Mouse (Mus musculus) megakaryocyte-erythroid progenitor cell, adult 5-6 weeks (primary cell): Measurements from ENCODE around the gene Mllt3. TPM values are rescaled to one million over a fixed set of nuclear protein-coding genes. Genes with fewer than 3 reads are reported as not detected.

Experiments used
- ATAC-seq: replicated peaks from 2 replicates; pipeline ENCODE4 v1.8.0; 2016; ENCODE audit warnings: mild to moderate bottlenecking, inconsistent platforms; ENCODE audit not compliant: severe bottlenecking, poor library complexity, low FRiP score, low TSS enrichment
- total RNA-seq, 2 experiments: library from RNA; stranded (forward) in 1 of 2; stranded (reverse) in 1 of 2; fragments of 200-1000, 215-1000 nt in 1 of 2; fragments of >200 nt in 1 of 2; fragmentation: Nextera tagmentation in 1 of 2; gene quantifications; 2 replicates each; pipeline ENCODE4 v1.2.3; 2014 to 2017

Gene Mllt3
- total RNA-seq, 2 experiments from 2014 or later = 74.7 to 125 TPM

DNA sequence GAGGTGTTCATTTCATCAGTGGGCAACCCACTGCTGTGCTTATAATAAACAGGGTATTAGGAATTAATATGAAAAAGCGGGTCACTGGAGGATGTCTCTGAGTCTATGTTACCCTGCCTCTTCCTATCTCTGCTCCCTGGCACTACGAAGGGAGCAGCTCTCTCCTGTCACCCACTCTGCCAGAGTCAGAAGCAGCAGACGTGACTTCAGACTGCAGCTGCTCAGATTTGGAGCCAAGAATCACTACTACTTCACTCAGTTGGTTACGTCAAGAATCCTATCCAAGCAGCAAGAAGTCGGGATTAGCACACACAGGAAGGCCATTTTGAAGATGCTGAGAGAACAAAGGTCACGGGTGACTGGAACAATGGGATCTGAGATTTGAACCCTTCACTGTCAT, 71.3 kb downstream of the Mllt3 start:
- no peak for ATAC-seq

DNA sequence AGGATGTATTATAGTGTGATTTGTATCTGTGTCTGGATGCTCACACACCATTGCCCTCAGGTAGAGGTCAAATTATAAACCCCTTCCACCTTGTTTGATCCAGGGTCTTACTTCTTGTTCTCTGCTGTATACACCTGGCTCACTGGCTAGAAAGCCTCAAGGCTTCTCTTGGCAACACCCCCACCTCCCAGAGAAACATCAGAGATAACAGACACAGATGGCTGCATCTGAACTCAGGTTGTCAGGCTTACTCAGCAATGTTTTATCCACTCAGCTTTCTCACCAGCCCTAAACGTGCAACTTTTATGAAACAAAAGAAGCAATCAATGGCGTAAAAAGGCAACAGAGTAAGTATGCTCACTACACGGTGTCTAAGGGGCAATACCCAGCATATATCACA, 75.3 kb downstream of the Mllt3 start:
- peak; percentile 56; the same call in 1 of the 2 replicates for ATAC-seq

DNA sequence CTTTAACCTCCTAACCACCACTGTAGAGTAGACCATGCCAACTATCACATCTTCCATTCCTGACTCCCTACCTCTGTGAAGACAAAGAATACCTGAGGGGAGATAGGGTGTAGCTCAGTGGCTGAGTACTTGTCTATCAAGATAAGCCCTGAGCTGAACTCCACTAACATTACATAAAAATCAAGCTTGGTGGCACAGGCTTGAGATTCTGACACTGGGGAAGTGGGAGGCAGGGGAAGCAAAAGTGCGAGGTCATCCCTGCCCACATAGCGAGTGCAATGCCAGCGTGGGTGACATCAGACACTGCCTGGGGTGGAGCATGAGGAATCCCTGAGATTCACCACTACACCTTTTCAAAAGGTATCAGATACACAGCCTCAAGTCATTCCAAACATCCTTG, 76.0 kb downstream of the Mllt3 start:
- ATAC-seq = 0 out of 2 replicates have a peak, but pooled peaks have one; percentile 27

DNA sequence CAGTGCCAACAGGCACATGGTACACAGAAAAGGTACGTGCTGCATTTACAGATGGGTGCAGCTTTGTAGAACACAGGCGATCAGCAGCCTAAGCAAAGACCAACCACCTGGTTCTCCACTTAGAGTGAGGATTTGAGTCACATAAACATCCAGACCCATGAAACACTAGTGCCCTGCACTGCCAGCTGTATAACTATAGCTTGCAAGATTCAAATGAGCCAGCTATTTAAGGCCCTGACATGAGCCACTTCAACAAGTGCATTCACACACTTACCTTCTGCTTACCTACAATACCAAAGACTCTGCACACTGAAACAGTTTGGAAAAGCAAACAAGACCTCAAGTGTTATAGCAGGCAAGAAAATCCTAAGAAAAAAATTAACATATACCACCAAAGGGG, 78.0 kb downstream of the Mllt3 start:
- no peak for ATAC-seq

DNA sequence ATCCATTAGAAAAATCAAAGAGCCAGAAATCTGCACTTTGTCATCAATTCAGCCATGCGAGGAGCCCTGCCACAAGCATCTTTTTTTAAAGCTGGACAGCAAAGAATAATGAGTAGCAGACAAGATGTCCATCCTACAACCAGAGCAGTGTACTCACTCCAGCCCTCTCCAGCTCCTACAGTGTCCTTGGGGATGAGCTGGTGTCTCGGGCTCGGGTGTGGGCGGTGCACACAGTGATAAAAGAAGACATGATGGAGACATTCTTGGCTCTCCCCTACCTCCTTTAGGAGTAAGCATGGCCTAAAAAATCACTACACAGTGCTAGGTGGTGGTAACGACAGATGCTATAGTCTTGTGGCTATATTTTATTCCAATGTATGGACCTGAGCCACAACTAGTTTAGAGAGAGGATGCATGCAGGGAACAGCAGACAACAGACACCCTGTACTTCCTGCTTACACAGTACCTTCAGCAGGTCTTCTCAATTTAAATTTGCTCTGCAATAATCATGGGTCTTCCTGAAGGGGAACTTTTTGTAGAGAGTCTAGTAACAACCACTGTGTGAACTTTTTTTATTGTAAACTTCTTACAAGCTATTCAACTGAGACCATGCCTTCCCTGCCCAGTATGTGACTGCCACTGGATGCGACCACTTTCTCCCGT, 78.6 kb downstream of the Mllt3 start:
- no peak for ATAC-seq

DNA sequence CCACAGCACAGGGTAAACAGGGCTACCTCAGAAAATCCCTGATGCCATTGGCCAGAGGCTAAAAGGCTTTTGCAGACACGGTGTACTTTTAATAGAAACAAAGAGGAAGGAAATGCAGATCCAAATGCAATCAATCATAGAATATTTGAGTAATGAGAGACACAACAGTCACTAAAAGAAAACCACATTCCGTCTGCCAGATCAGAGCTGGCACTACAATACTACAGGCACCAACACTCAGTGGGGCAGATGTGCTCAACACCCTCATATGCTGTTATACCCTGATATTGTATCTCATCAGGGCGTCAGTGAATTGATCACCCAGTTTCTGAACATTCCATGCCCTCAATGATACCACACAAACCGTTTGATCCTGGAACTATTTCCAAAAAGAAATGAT, 79.4 kb downstream of the Mllt3 start:
- ATAC-seq = no peak

DNA sequence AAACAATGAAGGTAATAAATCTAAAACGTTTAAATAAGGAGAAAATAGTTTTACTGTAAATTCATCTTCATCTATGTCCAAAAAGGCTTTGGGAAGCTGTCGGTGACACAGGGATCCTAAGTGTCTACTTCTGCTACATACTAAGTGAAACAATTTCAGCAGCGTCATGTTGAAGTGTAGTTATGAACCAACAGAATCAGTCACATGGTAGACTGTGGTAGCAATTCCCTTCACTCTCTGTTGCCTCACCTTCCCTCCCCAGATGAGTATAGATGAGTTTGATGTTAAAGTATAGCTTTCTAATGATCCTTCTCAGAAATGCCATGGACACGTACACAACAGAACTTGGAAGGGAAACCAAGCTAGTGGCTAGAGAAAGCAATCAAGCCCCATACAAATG, 79.9 kb downstream of the Mllt3 start:
- ATAC-seq = no peak

DNA sequence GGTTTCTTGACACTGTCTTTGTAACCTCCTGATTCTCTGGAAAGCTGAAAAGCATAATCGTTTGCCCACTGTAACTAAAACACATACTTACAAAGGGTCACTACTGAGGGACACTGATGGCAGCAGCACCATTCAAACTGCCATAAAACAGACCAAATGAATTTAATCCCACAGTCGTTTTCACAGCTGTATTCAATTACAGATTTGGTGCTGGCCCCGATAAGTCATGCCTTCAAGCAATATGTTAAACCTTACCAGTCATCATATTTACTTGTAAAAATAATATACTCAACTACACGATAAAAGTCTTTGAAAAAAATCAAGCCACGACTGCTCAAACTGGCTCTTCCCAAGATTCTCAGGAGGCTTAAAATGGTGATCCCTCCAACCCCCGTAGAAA, 83.7 kb downstream of the Mllt3 start:
- ATAC-seq = no peak

DNA sequence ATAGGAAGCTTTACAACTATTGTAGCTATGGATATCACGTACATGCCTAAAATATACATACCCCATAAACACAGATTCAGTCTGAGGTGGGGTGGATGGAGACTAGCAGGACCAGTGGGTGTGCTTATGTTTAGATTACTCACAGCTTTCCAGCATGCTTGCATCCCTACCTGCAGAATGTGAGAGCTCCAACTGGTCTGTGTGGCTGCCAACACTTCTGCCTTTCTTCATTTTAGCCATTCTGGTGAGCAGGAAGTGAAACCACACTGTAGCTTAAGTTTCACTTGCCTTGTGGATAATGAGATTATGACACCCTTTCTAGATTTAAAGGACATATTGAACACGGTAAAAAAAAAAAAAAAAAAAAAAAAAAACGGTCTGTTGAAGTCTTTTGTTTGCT, 88.8 kb downstream of the Mllt3 start:
- no peak for ATAC-seq

DNA sequence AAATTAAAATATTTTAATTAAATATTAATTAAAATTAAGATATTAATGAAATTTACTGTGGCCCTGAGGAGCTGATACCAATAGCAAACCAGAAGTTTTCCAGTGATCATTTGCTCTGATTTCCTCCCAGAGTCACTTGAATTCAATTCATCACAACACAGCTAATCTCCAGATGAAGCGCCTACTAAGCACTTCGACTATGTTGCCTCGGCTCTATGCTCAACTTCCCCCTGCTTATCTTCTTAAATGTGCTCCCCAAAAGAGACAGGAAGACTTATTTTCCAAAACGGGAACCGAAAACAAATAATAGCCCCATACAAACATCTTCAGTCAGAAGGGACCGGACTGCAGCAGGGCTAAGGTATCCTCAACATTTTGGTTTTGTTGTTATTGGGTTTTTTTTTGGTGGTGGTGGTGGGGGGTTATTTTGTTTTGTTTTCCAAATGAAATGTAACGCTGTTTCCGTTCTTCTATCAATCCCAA, 90.2 kb downstream of the Mllt3 start:
- ATAC-seq = no peak

DNA sequence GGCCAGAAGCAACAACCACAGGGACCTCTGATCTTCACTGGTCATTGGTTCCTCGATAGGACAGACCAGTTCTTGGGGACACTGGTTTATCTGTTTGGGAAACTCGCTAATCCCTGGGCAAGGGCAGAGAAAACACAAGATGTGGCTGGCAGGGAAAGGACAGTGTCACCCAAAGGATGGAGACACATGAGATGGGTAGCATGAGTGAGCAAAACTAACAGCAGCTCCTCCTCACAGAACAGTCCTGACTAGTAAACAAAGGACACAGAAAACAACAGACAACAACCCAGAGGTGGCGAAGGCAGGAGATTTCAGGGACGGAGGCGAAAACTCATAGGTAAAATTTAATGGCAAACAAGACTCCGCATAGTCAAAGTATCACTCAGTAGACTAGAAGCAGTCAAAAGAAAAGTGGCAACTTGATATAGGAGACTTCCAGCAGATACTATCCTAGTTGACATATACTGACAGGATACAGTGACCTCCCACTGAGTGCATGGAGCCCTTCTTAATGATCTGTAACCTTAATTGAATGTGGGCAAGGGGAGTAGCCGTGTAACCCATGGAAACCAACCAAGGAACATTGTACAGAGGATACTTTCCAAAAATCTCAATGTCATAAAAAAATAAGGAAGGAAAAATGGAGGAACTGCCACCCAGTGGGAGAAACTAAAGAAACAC, 93.5 kb downstream of the Mllt3 start:
- ATAC-seq = no peak

DNA sequence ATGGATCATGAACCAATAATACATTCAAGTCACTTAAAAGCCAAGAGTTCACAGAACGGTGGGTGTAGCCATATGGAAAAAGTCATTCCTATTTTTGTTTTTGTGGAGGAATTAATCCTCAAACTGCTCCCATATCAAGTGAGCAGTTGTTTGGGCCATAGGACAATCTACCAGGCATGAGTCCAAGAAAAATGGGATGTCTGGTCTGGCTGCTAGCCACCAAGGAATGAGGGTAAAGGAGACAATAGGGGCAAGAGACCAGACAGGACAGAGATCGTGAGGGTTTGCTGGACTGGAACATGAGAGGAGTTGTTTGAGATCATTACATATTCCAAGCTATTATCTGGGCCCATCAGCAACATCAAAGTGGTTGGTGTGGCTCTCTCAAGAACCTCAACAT, 96.8 kb downstream of the Mllt3 start:
- ATAC-seq = no peak

DNA sequence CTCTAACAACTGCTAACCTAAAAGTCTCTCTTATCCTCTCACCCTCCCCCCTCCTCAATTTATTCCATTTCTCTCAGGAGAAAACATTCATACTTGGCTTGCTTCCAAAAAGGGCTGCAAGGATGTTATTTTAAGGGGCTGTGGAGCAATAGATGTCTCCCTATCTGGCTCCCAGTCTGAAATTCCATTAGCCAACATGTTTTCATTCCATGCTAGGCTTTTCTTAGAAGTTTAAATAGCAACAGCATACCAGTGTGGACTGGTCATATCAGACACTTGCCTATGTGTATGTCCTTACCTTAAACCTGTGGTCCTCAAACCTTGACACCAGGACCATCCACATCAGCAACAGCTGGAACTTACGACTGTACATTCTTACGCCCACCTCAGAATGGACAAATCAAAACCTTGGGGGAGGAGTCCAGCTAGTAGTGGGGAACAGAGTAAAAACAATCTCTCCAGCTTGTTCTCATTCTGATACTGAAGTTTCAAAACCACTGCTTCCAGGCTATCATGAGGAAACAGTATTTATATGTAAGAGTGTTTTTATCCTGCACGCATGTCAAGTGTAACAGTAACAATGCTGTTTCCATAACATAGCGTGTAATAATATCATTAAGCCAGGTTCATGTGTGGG, 99.3 kb downstream of the Mllt3 start:
- no peak for ATAC-seq

DNA sequence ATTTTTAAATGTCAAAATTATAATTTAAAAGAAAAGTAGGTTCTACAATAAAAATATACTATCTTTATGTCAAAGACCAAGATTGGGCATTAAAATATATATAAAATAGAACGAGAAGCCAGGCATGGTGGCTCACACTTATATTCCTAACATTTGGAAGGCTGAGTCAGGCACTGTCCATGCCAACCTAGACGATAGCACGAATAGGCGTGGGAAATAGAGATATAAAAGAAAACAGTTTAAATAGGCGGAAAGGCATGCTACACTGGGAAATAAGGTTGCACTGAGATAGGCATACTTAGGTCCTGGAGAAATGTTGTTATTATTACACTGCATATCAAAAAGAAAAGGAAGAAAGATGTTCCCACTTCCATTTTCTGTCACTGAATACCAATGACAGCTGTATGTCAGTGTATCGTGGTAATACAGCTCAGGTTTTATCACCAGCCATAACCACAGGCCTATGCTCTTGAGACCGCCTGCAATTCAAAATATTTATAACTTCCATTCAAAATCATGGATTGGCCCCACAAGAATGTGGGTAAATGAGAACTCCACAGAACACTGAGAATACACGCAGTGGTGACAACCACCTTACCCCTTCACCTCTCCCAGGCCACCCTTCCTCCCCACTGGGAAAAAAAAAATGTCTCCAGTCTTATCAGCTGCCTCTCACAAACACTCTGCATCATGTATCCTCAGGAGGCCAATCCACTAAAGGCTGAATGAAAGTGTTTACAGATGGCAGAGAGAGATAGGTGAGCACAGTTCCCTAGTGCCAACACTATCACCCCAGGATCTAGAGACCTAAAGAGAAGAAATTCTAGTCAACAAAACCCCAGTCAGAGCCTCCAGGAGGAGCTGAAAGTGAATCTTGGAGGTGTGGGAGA, 102.6 kb downstream of the Mllt3 start:
- peak; percentile 93 for ATAC-seq

DNA sequence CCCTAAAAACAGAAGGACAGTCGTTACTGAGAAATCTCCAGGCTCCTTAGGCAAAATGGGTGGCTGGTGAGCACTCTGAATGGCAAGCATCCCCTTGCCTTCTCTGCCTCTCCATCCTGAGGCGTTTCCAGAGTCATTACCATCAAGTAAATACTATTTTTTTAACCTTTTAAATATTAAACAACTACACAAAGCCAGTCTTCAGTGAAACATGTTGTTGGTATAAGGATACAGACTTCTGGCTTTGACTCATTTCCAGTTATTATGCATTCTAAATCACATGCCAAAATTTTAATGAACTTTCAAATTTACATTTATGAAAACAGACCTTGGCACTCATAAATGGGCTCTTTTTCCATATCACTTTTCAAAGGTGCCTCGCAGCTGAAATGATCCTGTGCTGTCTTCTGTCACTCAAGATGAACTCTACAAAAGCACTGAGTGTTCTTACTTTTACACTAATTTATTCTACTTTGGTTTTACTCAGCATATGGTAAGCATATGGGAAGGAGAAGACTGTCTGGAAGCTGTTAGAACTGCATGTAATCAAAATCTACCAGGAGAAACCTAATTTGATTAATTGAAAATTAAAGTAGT, 104.5 kb downstream of the Mllt3 start:
- ATAC-seq = no peak

DNA sequence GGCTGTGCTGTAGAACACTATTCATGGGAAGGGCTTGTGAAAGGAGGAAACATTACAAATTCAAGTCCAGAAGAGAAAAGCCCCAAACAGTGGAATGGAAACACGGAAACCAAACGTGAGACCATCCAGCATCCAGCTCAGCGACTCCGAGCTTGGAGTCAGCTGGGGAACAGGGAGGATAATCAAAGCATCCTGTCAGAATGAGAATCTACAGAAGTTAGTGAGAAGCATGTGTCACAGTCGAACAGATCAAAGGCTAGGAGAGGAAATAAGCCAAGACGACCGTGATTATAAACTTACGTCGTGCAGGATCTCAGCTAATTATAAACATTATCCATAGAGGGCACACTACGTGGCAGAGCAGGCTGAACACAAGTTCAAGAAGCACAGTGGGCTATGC, 105.8 kb downstream of the Mllt3 start:
- ATAC-seq = no peak

DNA sequence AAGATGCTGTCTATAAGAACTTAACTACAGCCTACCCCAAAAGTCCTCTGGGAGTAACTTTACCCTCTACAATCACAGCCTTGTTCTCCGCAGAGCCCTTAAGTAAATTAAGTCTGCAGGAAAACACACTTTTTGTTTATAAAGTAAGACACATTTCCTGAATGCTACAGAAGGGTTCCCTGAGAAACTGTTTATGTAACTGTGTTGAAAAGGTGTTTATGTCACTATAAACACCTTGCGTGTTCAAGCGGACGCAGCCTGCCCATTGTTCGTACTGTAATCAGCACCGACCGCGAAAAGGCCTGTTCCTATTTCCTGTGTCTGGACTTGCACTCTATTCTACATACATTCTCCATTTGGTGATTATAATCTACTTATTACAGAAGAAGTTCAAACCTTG, 112.5 kb downstream of the Mllt3 start:
- no peak for ATAC-seq

DNA sequence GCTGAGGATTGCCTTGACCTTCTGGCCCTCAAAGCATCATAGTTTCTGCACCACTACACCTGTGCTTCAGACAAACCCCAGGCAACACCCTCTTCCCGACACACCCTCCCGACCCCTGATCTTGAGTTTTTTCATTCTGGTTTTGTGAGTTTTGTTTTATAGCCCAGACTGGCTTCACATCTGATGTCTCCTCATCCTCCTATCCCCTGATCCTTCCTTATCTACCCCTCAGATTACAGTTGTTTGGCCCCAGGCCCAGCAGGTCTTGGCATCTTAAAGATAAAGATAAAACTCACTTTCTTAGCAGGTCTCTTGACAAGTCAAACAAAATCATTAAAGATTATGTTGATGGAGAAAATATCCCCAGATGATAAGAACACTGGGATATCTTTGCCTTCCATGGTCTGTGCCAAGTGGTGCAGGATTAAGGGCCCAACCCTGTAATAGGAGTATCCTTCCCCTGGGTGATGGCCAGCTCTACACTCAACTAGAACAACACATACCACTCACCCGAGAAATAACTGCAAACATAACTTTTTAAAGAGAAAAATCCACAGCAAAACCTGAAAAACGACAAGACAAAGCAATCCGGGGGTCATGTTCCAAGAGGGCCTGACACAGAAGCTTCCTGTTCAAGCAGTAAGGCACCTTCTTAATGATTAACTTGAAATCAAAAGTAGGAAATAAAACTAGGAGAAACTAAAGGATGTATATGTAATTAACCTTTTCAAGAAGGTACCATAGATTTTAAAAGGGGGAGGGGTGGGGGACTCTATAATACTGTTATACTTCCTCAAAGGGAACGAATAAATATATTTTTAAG, 121.8 kb downstream of the Mllt3 start:
- peak; percentile 68; the same call in 1 of the 2 replicates for ATAC-seq
